Mouse (Mus musculus) bone marrow macrophage, adult 2 months (primary cell): ENCODE results near the gene Gtf2ird2. TPM values are rescaled to one million over a fixed set of nuclear protein-coding genes. Genes with fewer than 3 reads are reported as not detected.

Source experiments
- H3K27ac ChIP-seq: 2 replicates; pipeline ENCODE4 v1.5.1; 2012; ENCODE audit warnings: low read depth, low read length; ENCODE audit not compliant: insufficient read depth
- H3K4me1 ChIP-seq: 2 replicates; pipeline ENCODE4 v1.6.1; 2012; ENCODE audit warnings: low read length; ENCODE audit not compliant: control insufficient read depth, insufficient read depth
- H3K4me3 ChIP-seq: 2 replicates; pipeline ENCODE4 v1.5.1; 2012; ENCODE audit warnings: mild to moderate bottlenecking, low read length, moderate library complexity; ENCODE audit not compliant: insufficient read depth
- CTCF ChIP-seq: IDR thresholded peaks from 2 replicates; pipeline ENCODE4 v1.5.1; 2012; ENCODE audit warnings: low read depth, mild to moderate bottlenecking, low read length, moderate library complexity
- POLR2A ChIP-seq: IDR thresholded peaks from 2 replicates; pipeline ENCODE4 v1.6.1; 2012; ENCODE audit warnings: mild to moderate bottlenecking, low read depth, low read length, borderline replicate concordance
- polyA plus RNA-seq: library from polyadenylated mRNA; stranded (reverse); fragments of >200 nt; gene quantifications from 2 replicates; pipeline ENCODE4 v1.2.4, GENCODE M21; 2012; ENCODE audit not compliant: missing spikeins, insufficient read depth, insufficient read length

The Gtf2ird2 gene
- polyA plus RNA-seq, 1 experiment, result 5.5 TPM

DNA sequence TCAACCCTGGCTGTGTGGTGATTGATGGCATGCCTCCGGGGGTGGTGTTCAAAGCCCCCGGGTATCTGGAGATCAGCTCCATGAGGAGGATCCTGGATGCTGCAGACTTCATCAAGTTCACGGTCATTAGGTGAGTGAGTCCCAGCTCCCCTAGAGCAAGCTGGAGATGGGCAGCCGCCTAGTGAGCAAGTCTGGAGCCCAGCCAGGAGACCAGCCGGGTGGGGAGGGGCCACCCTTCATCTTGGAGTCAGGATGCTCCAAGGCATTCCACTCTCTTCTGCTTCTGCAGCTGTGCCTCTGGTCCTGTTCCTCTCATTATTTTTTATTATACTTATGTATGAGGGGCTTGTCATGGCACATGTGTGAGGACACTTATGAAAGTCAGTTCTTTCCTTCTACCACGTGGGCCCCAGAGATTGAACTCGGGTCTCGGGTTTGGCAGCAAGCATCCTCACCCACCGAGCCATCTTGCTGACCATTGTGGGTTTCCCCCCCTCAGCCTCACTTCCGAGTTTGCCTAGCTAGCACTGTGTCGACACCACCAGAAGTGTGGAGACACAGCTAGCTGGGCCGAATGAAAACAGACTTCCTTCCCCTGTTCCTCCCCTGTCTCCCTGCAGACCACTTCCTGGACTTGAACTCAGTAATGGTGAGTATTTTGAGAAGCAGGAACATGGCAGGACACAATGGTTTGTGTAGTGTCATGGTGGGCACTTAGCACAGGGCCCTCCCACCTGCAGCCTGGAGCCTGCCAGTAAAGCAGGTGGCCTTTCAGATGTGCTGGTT lies 30.4 kb downstream of the Gtf2ird2 start:
- no peak overlapping the region for H3K4me3 ChIP-seq
- peaks cover 18% of the 10 kb centered on the region for H3K4me1 ChIP-seq
- TF ChIP-seq POLR2A (no peak), CTCF (no peak)
- H3K27ac ChIP-seq, result peak overlapping the region; percentile 76

DNA sequence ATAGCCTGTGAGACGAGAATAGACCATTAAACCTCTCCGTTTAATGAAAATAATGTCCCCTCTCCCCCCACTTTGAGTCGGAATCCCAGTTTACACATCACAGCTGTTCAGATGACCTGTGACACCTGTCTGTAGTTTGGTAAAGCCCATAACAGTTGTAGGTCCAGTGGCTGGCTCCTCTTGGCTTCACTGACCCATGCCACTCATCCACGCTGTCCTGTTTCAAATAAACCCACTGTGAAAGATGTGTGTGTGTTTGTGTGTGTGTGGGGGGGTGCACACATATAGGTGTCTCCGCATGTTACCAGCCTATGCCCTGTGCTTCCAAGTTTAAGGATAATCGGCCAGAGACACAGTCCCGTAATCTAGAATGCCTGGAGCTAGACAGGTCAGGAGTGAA lies 34.1 kb downstream of the Gtf2ird2 start:
- no peak overlapping the region for H3K27ac ChIP-seq
- H3K4me1 ChIP-seq, result peaks cover 18% of the 10 kb centered on the region
- TF ChIP-seq POLR2A, result no peak
- no peak for TF ChIP-seq CTCF
- no peak overlapping the region for H3K4me3 ChIP-seq

DNA sequence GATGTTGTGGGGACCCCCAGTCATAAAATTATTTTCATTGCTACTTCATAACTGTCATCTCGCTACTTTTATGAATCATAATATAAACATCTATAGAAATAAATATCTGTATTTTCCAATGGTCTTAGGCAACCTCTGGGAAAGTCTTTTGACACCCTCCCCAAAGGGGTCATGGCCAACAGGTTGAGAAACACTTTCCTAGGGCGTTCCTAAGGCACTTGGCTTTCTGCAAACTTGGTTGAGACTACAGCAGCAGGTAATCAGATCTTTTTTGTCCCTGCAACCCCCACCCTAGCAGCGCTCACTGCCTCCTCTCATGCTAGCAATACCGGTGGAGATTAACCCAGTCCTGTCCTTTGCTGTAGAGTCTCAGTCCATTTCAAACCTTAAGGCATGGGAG lies 37.5 kb downstream of the Gtf2ird2 start:
- no peak overlapping the region for H3K4me3 ChIP-seq
- no peak overlapping the region for H3K27ac ChIP-seq
- TF ChIP-seq POLR2A, result no peak
- TF ChIP-seq CTCF, result no peak
- peaks cover 3% of the 10 kb centered on the region; the same call in 1 of the 2 replicates for H3K4me1 ChIP-seq

DNA sequence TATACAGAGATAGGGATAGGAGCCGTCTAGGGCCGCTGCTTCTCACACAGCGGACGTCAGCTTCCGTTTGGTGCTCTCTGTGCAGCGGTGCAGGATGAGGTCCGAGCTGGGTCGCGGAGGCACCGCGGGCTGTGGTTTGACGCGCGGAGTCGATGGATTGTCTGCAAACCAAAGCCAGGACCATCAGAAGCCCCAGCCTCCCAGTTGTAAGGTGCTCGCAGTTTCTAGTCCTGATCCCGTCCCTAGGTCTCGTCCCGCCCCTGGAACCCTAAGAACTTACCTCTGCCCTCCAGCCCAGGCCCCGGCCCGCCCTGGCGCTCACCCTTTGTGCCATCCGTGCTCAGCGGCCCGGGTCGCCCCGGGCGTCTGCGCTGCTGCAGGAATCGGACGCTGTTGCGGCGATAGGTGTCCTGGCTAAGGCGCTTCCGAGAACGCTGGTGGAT lies 37.9 kb downstream of the Gtf2ird2 start:
- no peak overlapping the region for H3K27ac ChIP-seq
- H3K4me3 ChIP-seq, result no peak overlapping the region
- TF ChIP-seq CTCF, result no peak
- no peak for TF ChIP-seq POLR2A
- H3K4me1 ChIP-seq, result peaks cover 3% of the 10 kb centered on the region; the same call in 1 of the 2 replicates

DNA sequence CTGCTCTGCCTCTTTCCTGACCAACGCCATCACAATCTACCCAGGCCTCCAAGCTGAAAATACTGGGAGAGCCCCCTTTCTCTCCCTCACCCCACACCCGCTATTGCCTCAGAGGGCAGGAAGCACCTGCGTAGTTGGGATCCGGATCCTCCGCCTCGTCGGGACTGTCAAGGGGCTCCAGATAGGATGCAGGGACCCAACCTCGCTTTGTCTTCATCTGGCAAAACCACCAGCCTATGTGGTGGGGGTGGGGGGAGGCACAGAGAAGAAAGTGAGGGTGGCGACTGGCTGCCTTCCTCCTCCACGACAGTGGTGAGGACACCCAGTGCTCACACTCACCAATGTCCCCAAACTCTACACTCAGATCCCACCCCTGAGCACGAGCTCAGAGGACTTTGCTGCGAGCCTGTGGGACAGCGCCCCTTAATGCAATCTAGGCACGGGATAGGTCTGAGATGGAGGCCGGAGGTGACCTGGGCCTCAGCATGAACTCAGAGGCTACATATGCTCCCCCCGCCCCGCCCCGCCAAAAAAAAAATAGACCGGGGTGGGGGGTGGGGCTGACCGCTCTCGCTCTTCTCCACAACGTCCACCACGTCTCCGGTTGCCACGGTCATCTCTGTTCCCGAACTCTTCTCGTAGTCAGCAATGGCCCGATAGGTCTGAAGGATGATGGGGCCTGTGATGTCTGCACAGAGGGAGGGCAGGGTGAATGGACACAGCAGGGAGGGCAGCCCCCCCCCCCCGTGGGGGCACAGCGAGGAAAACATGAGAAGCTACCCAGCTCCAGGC lies 41.5 kb downstream of the Gtf2ird2 start:
- Histone ChIP-seq H3K4me1 (peaks cover 15% of the 10 kb centered on the region), H3K27ac (no peak overlapping the region), H3K4me3 (no peak overlapping the region)
- TF ChIP-seq CTCF, result no peak
- TF ChIP-seq POLR2A, result no peak

DNA sequence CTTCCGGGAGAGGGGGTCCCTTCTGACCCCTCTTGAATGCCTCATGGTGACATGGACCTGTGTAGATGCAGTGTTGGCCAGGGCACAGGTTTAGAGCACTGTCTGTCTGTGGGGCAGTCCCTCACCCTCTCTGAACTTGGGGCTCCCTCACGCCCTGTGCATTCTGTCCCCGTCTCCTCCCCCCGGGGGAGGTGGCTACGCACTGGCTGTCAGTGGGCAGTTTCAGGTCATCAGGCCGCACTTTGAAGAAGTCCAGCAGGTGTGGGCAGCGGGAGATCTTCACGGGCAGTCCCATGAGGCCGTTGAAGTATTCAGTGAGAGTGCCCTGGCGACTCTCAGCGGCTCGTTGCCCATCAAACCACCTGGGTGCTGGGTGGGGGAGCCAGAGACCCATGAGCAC lies 43.1 kb downstream of the Gtf2ird2 start:
- Histone ChIP-seq H3K4me1 (peaks cover 27% of the 10 kb centered on the region), H3K27ac (no peak overlapping the region)
- no peak for TF ChIP-seq POLR2A
- no peak for TF ChIP-seq CTCF

DNA sequence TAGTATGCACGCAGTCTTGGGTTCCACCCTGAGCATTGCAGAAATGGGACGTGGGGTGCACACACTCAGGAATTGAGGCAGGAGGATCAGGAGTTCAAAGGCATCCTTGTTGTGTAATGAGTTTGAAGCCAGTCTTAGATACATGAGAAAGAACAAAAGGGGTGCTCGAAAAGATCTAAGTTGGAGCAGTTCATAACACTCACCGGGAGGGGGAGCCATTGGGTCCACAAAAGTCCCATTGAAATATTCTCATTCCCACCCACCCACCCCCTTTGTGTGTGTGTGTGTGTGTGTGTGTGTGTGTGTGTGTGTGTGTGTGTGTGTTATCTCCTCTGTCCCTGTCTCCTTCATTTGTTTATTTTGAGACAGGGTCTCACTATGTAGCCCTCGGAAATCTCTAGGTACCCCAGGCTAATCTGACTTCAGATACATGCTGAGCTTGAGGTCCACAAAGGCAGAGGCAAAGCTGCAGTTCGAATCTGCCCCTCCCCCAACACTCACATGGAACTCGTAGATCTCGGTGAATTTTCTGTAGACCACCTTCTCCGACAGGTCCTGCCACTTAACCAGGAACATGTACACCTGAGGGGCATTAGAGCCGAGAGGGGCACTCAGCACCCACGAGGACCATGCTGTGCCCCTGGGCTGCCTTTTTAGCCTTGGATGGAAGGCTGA lies 43.9 kb downstream of the Gtf2ird2 start:
- Histone ChIP-seq H3K4me3 (peak overlapping the region; percentile 87), H3K27ac (peak overlapping the region; percentile 86), H3K4me1 (peaks cover 30% of the 10 kb centered on the region)
- no peak for TF ChIP-seq POLR2A
- TF ChIP-seq CTCF, result no peak; the same call in 1 of the 2 replicates

More for the DNA sequence above, 43.1 kb downstream of the Gtf2ird2 start:
- peak overlapping the region; percentile 48; the same call in 1 of the 2 replicates for H3K4me3 ChIP-seq

DNA sequence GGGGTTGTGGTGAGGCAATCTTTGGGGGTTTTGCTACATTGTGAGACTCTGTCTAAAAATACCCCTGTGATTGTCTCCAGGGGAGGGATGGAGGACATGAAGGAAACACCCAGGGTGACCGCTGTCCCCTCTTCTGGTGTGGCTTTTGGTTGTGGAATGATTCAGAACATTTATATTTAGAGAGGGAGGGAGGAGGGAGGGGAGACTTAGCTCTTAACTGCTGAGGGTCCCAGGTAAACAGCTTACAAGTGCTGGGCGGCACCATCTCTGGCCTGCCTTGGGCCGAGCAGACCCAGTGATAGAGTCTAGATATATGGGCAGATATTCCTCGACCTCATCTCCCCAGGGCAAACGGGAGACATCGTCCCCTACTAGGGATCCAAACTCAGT lies 44.4 kb downstream of the Gtf2ird2 start:
- H3K27ac ChIP-seq, result peak overlapping the region; percentile 86
- peak overlapping the region; percentile 87 for H3K4me3 ChIP-seq
- peaks cover 33% of the 10 kb centered on the region for H3K4me1 ChIP-seq
- TF ChIP-seq POLR2A (no peak), CTCF (no peak)

DNA sequence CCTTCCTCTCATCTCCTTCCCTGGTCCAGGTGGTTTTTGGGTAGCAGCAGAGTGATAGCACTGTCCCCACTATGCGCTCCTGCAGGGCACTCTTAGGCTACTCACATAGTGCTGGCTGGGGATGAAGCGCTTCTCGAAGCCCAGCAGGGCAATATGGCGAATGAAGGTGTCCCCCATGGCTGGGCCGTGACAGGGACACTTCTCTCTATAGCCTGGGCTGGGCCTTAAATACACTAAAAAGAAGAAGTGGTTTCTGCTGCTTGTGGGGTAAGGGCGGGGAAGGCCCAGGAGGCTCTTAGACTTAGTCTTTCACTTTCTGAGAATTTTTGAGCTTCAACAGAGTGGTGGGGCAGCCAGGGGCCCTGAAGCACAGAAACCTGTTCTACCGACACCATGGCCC lies 45.6 kb downstream of the Gtf2ird2 start, which contains the start of gene Ncf1:
TSS of gene Ncf1 (minus strand) at position 235 of the 400 bp plus-strand sequence.
- Histone ChIP-seq H3K27ac (peak within 1 kb of the TSS; percentile 98), H3K4me1 (peaks cover 45% of the 10 kb centered on the region), H3K4me3 (peak within 1 kb of the TSS; percentile 87)
- TF ChIP-seq CTCF (no peak), POLR2A (no peak)
